Mouse (Mus musculus): ENCODE results near the gene Cpt2. TPM values are rescaled to one million over a fixed set of nuclear protein-coding genes. Genes with fewer than 3 reads are reported as not detected.

Cpt2 gene
- total and polyA plus RNA-seq, 3 experiments, result 10.8 to 14.1 (median 13.5) TPM

- no peak for TF ChIP-seq CHD1 (IDR thresholded peaks at IDR 0.05; ENCODE audit: low read depth, low read length)
- no peak for TF ChIP-seq TBP (conservative IDR thresholded peaks at IDR 0.05; ENCODE audit: low read depth, low read length)
- no peak for TF ChIP-seq USF1 (IDR thresholded peaks at IDR 0.05; ENCODE audit: low read depth, low read length)
- no peak for TF ChIP-seq SMC3 (IDR thresholded peaks at IDR 0.05; ENCODE audit: low read depth, low read length)
- TF ChIP-seq ZNF384 (IDR thresholded peaks at IDR 0.05; ENCODE audit: low read depth, low read length), result no peak
- TF ChIP-seq CHD2 (IDR thresholded peaks at IDR 0.05; ENCODE audit: low read length), result no peak
- TF ChIP-seq IRF4 (IDR thresholded peaks at IDR 0.05; ENCODE audit: low read depth, low read length), result no peak
- TF ChIP-seq MAFK (IDR thresholded peaks at IDR 0.05; ENCODE audit: insufficient replicate concordance, low read length), result no peak
- TF ChIP-seq MXI1 (IDR thresholded peaks at IDR 0.05; ENCODE audit: low read depth, low read length), result no peak
- no peak for TF ChIP-seq HCFC1 (IDR thresholded peaks at IDR 0.05; ENCODE audit: low read depth, low read length)
- no peak for TF ChIP-seq POLR2A (IDR thresholded peaks at IDR 0.05; ENCODE audit: low read depth, low read length)
- no peak for TF ChIP-seq PAX5 (IDR thresholded peaks at IDR 0.05; ENCODE audit: low read length)
- TF ChIP-seq RAD21 (IDR thresholded peaks at IDR 0.05; ENCODE audit: low read depth, low read length), result no peak
- no peak for TF ChIP-seq USF2 (conservative IDR thresholded peaks at IDR 0.05; ENCODE audit: low read depth, low read length)
- no peak for TF ChIP-seq ZC3H11A (IDR thresholded peaks at IDR 0.05; ENCODE audit: low read depth, low read length)
- TF ChIP-seq JUND (conservative IDR thresholded peaks at IDR 0.05; ENCODE audit: low read depth, low read length), result no peak
- Histone ChIP-seq H3K4me3 (replicated peaks in 1 of 3; ENCODE audit: low read depth in 2 of 3, low read length in 2 of 3, poor library complexity in 1 of 3) (no peak within 1 kb of the TSS), H3K9ac (ENCODE audit: insufficient read depth, low read depth) (no peak within 1 kb of the TSS), H3K4me2 (ENCODE audit: insufficient read depth, low read depth, poor library complexity, severe bottlenecking) (no peak within 1 kb of the TSS), H3K79me2 (replicated peaks; ENCODE audit: control insufficient read depth, extremely low read depth, insufficient read depth, poor library complexity, severe bottlenecking) (no peaks in the 10 kb centered on the region), H3K9me3 (replicated peaks; ENCODE audit: low read length) (no peaks in the 10 kb centered on the region), H3K27me3 (replicated peaks) (no peaks in the 10 kb centered on the region), H3K4me1 (ENCODE audit: control insufficient read depth in 1 of 2, insufficient read depth in 2 of 2) (peaks cover 2 to 24% of the 10 kb centered on the region in 2 experiments; a peak in 3 of 4 replicates), H3K27ac (ENCODE audit: insufficient read depth, low read depth) (no peak within 1 kb of the TSS), H3K36me3 (replicated peaks in 1 of 2; ENCODE audit: control insufficient read depth in 1 of 2, insufficient read depth in 1 of 2, low read length in 1 of 2) (no peaks in the 10 kb centered on the region)
- dilution Hi-C loops (cut with MboI; ENCODE audit: extremely low pct_ligation_motif_present, extremely low pct_unique_long_range_greater_than_20kb, low sequenced_read_pairs) (no loop called here), in situ Hi-C loops (cut with MboI; ENCODE audit: low pct_ligation_motif_present, low pct_unique_long_range_greater_than_20kb, low sequenced_read_pairs) (no loop called here)
- DNase-seq (ENCODE audit: extremely low read depth), result no peak
Measured at GRCm38 (mm10) chr4:107967966-107968682, 44.7 kb upstream of the Cpt2 start, which contains the start of gene Slc1a7. Slc1a7 (plus strand) TSS chr4:107968332.

- Histone ChIP-seq H3K79me2 (replicated peaks; ENCODE audit: control insufficient read depth, extremely low read depth, insufficient read depth, poor library complexity, severe bottlenecking) (no peaks in the 10 kb centered on the region), H3K9me3 (replicated peaks; ENCODE audit: low read length) (no peaks in the 10 kb centered on the region), H3K4me3 (replicated peaks in 1 of 3; ENCODE audit: low read depth in 2 of 3, low read length in 2 of 3, poor library complexity in 1 of 3) (no peak overlapping the region), H3K27ac (ENCODE audit: insufficient read depth, low read depth) (no peak overlapping the region), H3K36me3 (replicated peaks in 1 of 2; ENCODE audit: control insufficient read depth in 1 of 2, insufficient read depth in 1 of 2, low read length in 1 of 2) (no peaks in the 10 kb centered on the region), H3K4me1 (ENCODE audit: control insufficient read depth in 1 of 2, insufficient read depth in 2 of 2) (peaks cover 2 to 24% of the 10 kb centered on the region in 2 experiments; a peak in 3 of 4 replicates), H3K27me3 (replicated peaks) (peaks cover 3% of the 10 kb centered on the region), H3K9ac (ENCODE audit: insufficient read depth, low read depth) (no peak overlapping the region), H3K4me2 (ENCODE audit: insufficient read depth, low read depth, poor library complexity, severe bottlenecking) (no peak overlapping the region)
- dilution Hi-C loops (cut with MboI; ENCODE audit: extremely low pct_ligation_motif_present, extremely low pct_unique_long_range_greater_than_20kb, low sequenced_read_pairs) (no loop called here), in situ Hi-C loops (cut with MboI; ENCODE audit: low pct_ligation_motif_present, low pct_unique_long_range_greater_than_20kb, low sequenced_read_pairs) (no loop called here)
- TF ChIP-seq TCF12 (IDR thresholded peaks at IDR 0.05; ENCODE audit: low read depth, low read length) (no peak), POLR2A (IDR thresholded peaks at IDR 0.05; ENCODE audit: low read depth, low read length) (no peak), MYC (IDR thresholded peaks at IDR 0.05; ENCODE audit: low read depth, low read length) (no peak), CTCF (conservative IDR thresholded peaks at IDR 0.05 in 1 of 2, IDR thresholded peaks at IDR 0.05 in 1 of 2; ENCODE audit: low read depth in 2 of 2, low read length in 2 of 2) (no peak), KAT2A (IDR thresholded peaks at IDR 0.05; ENCODE audit: insufficient replicate concordance, low read length) (no peak), E2F4 (IDR thresholded peaks at IDR 0.05; ENCODE audit: insufficient replicate concordance, low read depth, low read length) (no peak)
- DNase-seq (ENCODE audit: extremely low read depth), result no peak
Measured at GRCm38 (mm10) chr4:107966416-107967109, 43.2 kb upstream of the Cpt2 start.

Data from CH12.LX (cell line).